Mouse (Mus musculus): ENCODE measurements at regions not wholly inside any gene's neighbourhood (a gene's known extent, or its start where the extent isn't known, plus 50 kb on each side); places are given as distances from the start of the nearest gene placed in this dataset.

GRCm38 (mm10) chr10:11942772-11943171 is 599.6 kb downstream of the Epm2a start:
- no peaks in the 10 kb centered on the region for H3K36me3 ChIP-seq (ENCODE audit: control insufficient read depth, insufficient read depth, low read length)
- no peak overlapping the region for H3K27ac ChIP-seq (replicated peaks; ENCODE audit: low read depth, low read length)
- no peaks in the 10 kb centered on the region for H3K4me1 ChIP-seq (ENCODE audit: control insufficient read depth, insufficient read depth, low read length)
- H3K9me3 ChIP-seq (ENCODE audit: control insufficient read depth, low read length): no peaks in the 10 kb centered on the region
- TF ChIP-seq POLR2A (IDR thresholded peaks at IDR 0.05; ENCODE audit: borderline replicate concordance, extremely low read depth, insufficient read depth, insufficient read length): no peak
- no peak overlapping the region for H3K9ac ChIP-seq (ENCODE audit: low read depth, low read length, severe bottlenecking)
- ATAC-seq (ENCODE audit: low FRiP score, low read depth) (no peak), DNase-seq (ENCODE audit: low spot score) (no peak)
- no peaks in the 10 kb centered on the region for H3K27me3 ChIP-seq (ENCODE audit: control insufficient read depth, insufficient read depth, low read length)
- H3K4me2 ChIP-seq (replicated peaks; ENCODE audit: low read depth, low read length, severe bottlenecking): no peak overlapping the region
- WGBS: 88% methylated on average over 2 of the region's 2 CpGs
- H3K4me3 ChIP-seq (replicated peaks; ENCODE audit: low read length): no peak overlapping the region

- Histone ChIP-seq H3K9me3 (ENCODE audit: control insufficient read depth, low read length) (no peaks in the 10 kb centered on the region), H3K4me2 (replicated peaks; ENCODE audit: low read depth, low read length, severe bottlenecking) (no peak overlapping the region), H3K4me1 (ENCODE audit: control insufficient read depth, insufficient read depth, low read length) (no peaks in the 10 kb centered on the region), H3K9ac (ENCODE audit: low read depth, low read length, severe bottlenecking) (no peak overlapping the region), H3K4me3 (replicated peaks; ENCODE audit: low read length) (no peak overlapping the region), H3K27me3 (ENCODE audit: control insufficient read depth, insufficient read depth, low read length) (no peaks in the 10 kb centered on the region), H3K27ac (replicated peaks; ENCODE audit: low read depth, low read length) (no peak overlapping the region), H3K36me3 (ENCODE audit: control insufficient read depth, insufficient read depth, low read length) (no peaks in the 10 kb centered on the region)
- 25% methylated on average over 3 of the region's 3 CpGs for WGBS
- ATAC-seq (ENCODE audit: low FRiP score, low read depth) (no peak; the same call in 1 of the 2 replicates), DNase-seq (ENCODE audit: low spot score) (no peak)
- no peak for TF ChIP-seq POLR2A (IDR thresholded peaks at IDR 0.05; ENCODE audit: borderline replicate concordance, extremely low read depth, insufficient read depth, insufficient read length)
These were observed 617.2 kb downstream of the Epm2a start for GRCm38 (mm10) chr10:11960327-11960922.

- H3K27me3 ChIP-seq (ENCODE audit: control insufficient read depth, insufficient read depth, low read length): no peaks in the 10 kb centered on the region
- 48% methylated on average over 3 of the region's 3 CpGs for WGBS
- H3K4me3 ChIP-seq (replicated peaks; ENCODE audit: low read length): no peak overlapping the region
- no peaks in the 10 kb centered on the region for H3K36me3 ChIP-seq (ENCODE audit: control insufficient read depth, insufficient read depth, low read length)
- H3K9me3 ChIP-seq (ENCODE audit: control insufficient read depth, low read length): no peaks in the 10 kb centered on the region
- no peak overlapping the region for H3K27ac ChIP-seq (replicated peaks; ENCODE audit: low read depth, low read length)
- no peak for ATAC-seq (ENCODE audit: low FRiP score, low read depth)
- H3K4me1 ChIP-seq (ENCODE audit: control insufficient read depth, insufficient read depth, low read length): no peaks in the 10 kb centered on the region
- no peak overlapping the region for H3K4me2 ChIP-seq (replicated peaks; ENCODE audit: low read depth, low read length, severe bottlenecking)
- H3K9ac ChIP-seq (ENCODE audit: low read depth, low read length, severe bottlenecking): no peak overlapping the region
- TF ChIP-seq POLR2A (IDR thresholded peaks at IDR 0.05; ENCODE audit: borderline replicate concordance, extremely low read depth, insufficient read depth, insufficient read length): no peak
- no peak for DNase-seq (ENCODE audit: low spot score)
These were observed 661.8 kb downstream of the Epm2a start for GRCm38 (mm10) chr10:12004966-12005365.

GRCm38 (mm10) chr10:12005889-12006288 is 662.7 kb downstream of the Epm2a start:
- no peaks in the 10 kb centered on the region for H3K4me1 ChIP-seq (ENCODE audit: control insufficient read depth, insufficient read depth, low read length)

GRCm38 (mm10) chr10:12017286-12017685 is 674.1 kb downstream of the Epm2a start:
- 66% methylated on average over 2 of the region's 2 CpGs for WGBS
- ATAC-seq (ENCODE audit: low FRiP score, low read depth): no peak
- Histone ChIP-seq H3K4me1 (ENCODE audit: control insufficient read depth, insufficient read depth, low read length) (0 out of 2 replicates have a peak, but pooled peaks cover 5% of the 10 kb centered on the region), H3K36me3 (ENCODE audit: control insufficient read depth, insufficient read depth, low read length) (no peaks in the 10 kb centered on the region), H3K9me3 (ENCODE audit: control insufficient read depth, low read length) (no peaks in the 10 kb centered on the region), H3K27ac (replicated peaks; ENCODE audit: low read depth, low read length) (no peak overlapping the region), H3K4me2 (replicated peaks; ENCODE audit: low read depth, low read length, severe bottlenecking) (no peak overlapping the region), H3K4me3 (replicated peaks; ENCODE audit: low read length) (no peak overlapping the region), H3K9ac (ENCODE audit: low read depth, low read length, severe bottlenecking) (no peak overlapping the region), H3K27me3 (ENCODE audit: control insufficient read depth, insufficient read depth, low read length) (no peaks in the 10 kb centered on the region)
- no peak for DNase-seq (ENCODE audit: low spot score)
- no peak for TF ChIP-seq POLR2A (IDR thresholded peaks at IDR 0.05; ENCODE audit: borderline replicate concordance, extremely low read depth, insufficient read depth, insufficient read length)

More at GRCm38 (mm10) chr10:12005889-12006288, 662.7 kb downstream of the Epm2a start:
- Histone ChIP-seq H3K4me2 (replicated peaks; ENCODE audit: low read depth, low read length, severe bottlenecking) (no peak overlapping the region), H3K4me3 (replicated peaks; ENCODE audit: low read length) (no peak overlapping the region), H3K9ac (ENCODE audit: low read depth, low read length, severe bottlenecking) (no peak overlapping the region), H3K36me3 (ENCODE audit: control insufficient read depth, insufficient read depth, low read length) (no peaks in the 10 kb centered on the region), H3K9me3 (ENCODE audit: control insufficient read depth, low read length) (no peaks in the 10 kb centered on the region), H3K27me3 (ENCODE audit: control insufficient read depth, insufficient read depth, low read length) (no peaks in the 10 kb centered on the region), H3K27ac (replicated peaks; ENCODE audit: low read depth, low read length) (no peak overlapping the region)
- no peak for TF ChIP-seq POLR2A (IDR thresholded peaks at IDR 0.05; ENCODE audit: borderline replicate concordance, extremely low read depth, insufficient read depth, insufficient read length)
- DNase-seq (ENCODE audit: low spot score) (no peak), ATAC-seq (ENCODE audit: low FRiP score, low read depth) (no peak)
- WGBS: 35% methylated on average over 1 of the region's 1 CpGs
